Mouse (Mus musculus) testis, adult 2 months (tissue): Measurements from ENCODE around the gene Colec11.

Source experiments
- CTCF ChIP-seq: fragments of 200-500 bp; IDR thresholded peaks from 2 replicates; pipeline ENCODE4 v1.5.1; 2012; ENCODE audit warnings: low read depth, mild to moderate bottlenecking, inconsistent platforms, low read length, moderate library complexity; ENCODE audit not compliant: control insufficient read depth, insufficient read depth, insufficient replicate concordance
- POLR2A ChIP-seq: fragments of 200-500 bp; IDR thresholded peaks from 2 replicates; pipeline ENCODE4 v1.6.1; 2012; ENCODE audit warnings: low read depth, mild to moderate bottlenecking, inconsistent platforms, low read length, moderate library complexity; ENCODE audit not compliant: control insufficient read depth

GRCm38 (mm10) chr12:28617297-28617696 is 5.9 kb downstream of the Colec11 start:
- TF ChIP-seq CTCF: no peak
- no peak for TF ChIP-seq POLR2A
